Mouse (Mus musculus) gastrocnemius, postnatal 36 days (tissue): ENCODE data around the gene Lrfn1. TPM values are rescaled to one million over a fixed set of nuclear protein-coding genes. Genes with fewer than 3 reads are reported as not detected.
A peak's percentile ranks its signal among the peaks of the same experiment; 100 is the strongest.

Source experiments
- DNase-seq, 2 experiments: peaks; one replicate each; pipeline ENCODE4 v3.0.0; 2022
- intact Hi-C: fragments of 180-260 bp; cut with DNase I; formaldehyde crosslinking; loops from one replicate; pipeline ENCODE4 v1.15.1; 2025
- total RNA-seq, 2 experiments: library from RNA; stranded (reverse); gene quantifications; 2 replicates each; pipeline ENCODE4 v1.2.3; 2021

Lrfn1 gene
- total RNA-seq, 2 experiments from 2014 or later: 0.20 to 0.30 TPM

GRCm38 (mm10) chr7:28444344-28444974, 7.3 kb upstream of the Lrfn1 start:
- DNase-seq: no peak
- intact Hi-C loops: loop anchor here (5.0 kb wide), 1 partner anchor 278 kb away; no protein-coding TSS in a partner anchor

GRCm38 (mm10) chr7:28446446-28446845, 5.3 kb upstream of the Lrfn1 start:
- intact Hi-C loops: loop anchor here (2.0 kb wide), 1 partner anchor 82 kb away; no protein-coding TSS in a partner anchor
- peak; percentile 69 to 73 for DNase-seq

- intact Hi-C loops: loop anchor here (1.0 to 2.0 kb wide), 2 partner anchors 82 to 153 kb away; no protein-coding TSS in a partner anchor
- no peak for DNase-seq
Measured at GRCm38 (mm10) chr7:28447101-28447830, 4.5 kb upstream of the Lrfn1 start.

- intact Hi-C loops: loop anchor here (1.0 to 2.0 kb wide), 2 partner anchors 81 to 152 kb away; no protein-coding TSS in a partner anchor
- no peak for DNase-seq
Measured at GRCm38 (mm10) chr7:28447865-28448820, 3.6 kb upstream of the Lrfn1 start.

- intact Hi-C loops: loop anchor here (5.0 kb wide), 1 partner anchor 265 kb away; the partner anchor contains the start of gene Fbxo17
- DNase-seq: no peak
Measured at GRCm38 (mm10) chr7:28452361-28453005, 703 bp downstream of the Lrfn1 start.

GRCm38 (mm10) chr7:28460361-28460760, 8.6 kb downstream of the Lrfn1 start:
- no peak for DNase-seq
- intact Hi-C loops: no loop called here

- intact Hi-C loops: no loop called here
- DNase-seq: no peak
Measured at GRCm38 (mm10) chr7:28462769-28463168, 11.0 kb downstream of the Lrfn1 start.

GRCm38 (mm10) chr7:28464416-28465212, 12.8 kb downstream of the Lrfn1 start:
- DNase-seq: no peak

GRCm38 (mm10) chr7:28466721-28467212, 15.0 kb downstream of the Lrfn1 start:
- no peak for DNase-seq
- intact Hi-C loops: no loop called here

More at GRCm38 (mm10) chr7:28464416-28465212, 12.8 kb downstream of the Lrfn1 start:
- intact Hi-C loops: no loop called here

- no peak for DNase-seq
Measured at GRCm38 (mm10) chr7:28467213-28467751, 15.5 kb downstream of the Lrfn1 start.

GRCm38 (mm10) chr7:28476191-28476590, 24.4 kb downstream of the Lrfn1 start:
- intact Hi-C loops: no loop called here
- DNase-seq: no peak

More at GRCm38 (mm10) chr7:28467213-28467751, 15.5 kb downstream of the Lrfn1 start:
- intact Hi-C loops: no loop called here

- no peak for DNase-seq
- intact Hi-C loops: no loop called here
Measured at GRCm38 (mm10) chr7:28477363-28477762, 25.6 kb downstream of the Lrfn1 start.

- intact Hi-C loops: no loop called here
- DNase-seq: no peak
Measured at GRCm38 (mm10) chr7:28478854-28479253, 27.1 kb downstream of the Lrfn1 start.

- intact Hi-C loops: no loop called here
- DNase-seq: no peak
Measured at GRCm38 (mm10) chr7:28482854-28483253, 31.1 kb downstream of the Lrfn1 start.

- intact Hi-C loops: no loop called here
- no peak for DNase-seq
Measured at GRCm38 (mm10) chr7:28484192-28484591, 32.4 kb downstream of the Lrfn1 start.

- intact Hi-C loops: no loop called here
- no peak for DNase-seq
Measured at GRCm38 (mm10) chr7:28488030-28488491, 36.3 kb downstream of the Lrfn1 start.

- DNase-seq: no peak
- intact Hi-C loops: loop anchor here (5.0 kb wide), 1 partner anchor 112 kb away; no protein-coding TSS in a partner anchor
Measured at GRCm38 (mm10) chr7:28490410-28490809, 38.6 kb downstream of the Lrfn1 start.

- intact Hi-C loops: loop anchor here (5.0 kb wide), 1 partner anchor 111 kb away; no protein-coding TSS in a partner anchor
- DNase-seq: no peak
Measured at GRCm38 (mm10) chr7:28490903-28491302, 39.1 kb downstream of the Lrfn1 start.
